Mouse (Mus musculus): ENCODE measurements around the gene Rbfox1. TPM values are rescaled to one million over a fixed set of nuclear protein-coding genes. Genes with fewer than 3 reads are reported as not detected.

Gene Rbfox1
- polyA plus RNA-seq, 1 experiment from 2014 or later = 7.5 TPM

GRCm38 (mm10) chr16:6508924-6509323, 623.8 kb downstream of the Rbfox1 start:
- 76% methylated on average over 5 of the region's 5 CpGs for WGBS
- no peak for ATAC-seq (ENCODE audit: low FRiP score, low TSS enrichment)

GRCm38 (mm10) chr16:6519474-6519873, 634.3 kb downstream of the Rbfox1 start:
- Histone ChIP-seq H3K27me3 (ENCODE audit: control insufficient read depth, insufficient read depth, low read length) (no peaks in the 10 kb centered on the region), H3K9me3 (ENCODE audit: control insufficient read depth, low read length) (no peaks in the 10 kb centered on the region), H3K36me3 (ENCODE audit: control insufficient read depth, insufficient read depth, low read length) (no peaks in the 10 kb centered on the region), H3K4me1 (ENCODE audit: control insufficient read depth, insufficient read depth, low read length) (no peaks in the 10 kb centered on the region), H3K27ac (ENCODE audit: low read depth, low read length) (no peak overlapping the region), H3K9ac (ENCODE audit: low read depth, low read length) (no peak overlapping the region), H3K4me3 (ENCODE audit: low read length) (no peak overlapping the region), H3K4me2 (replicated peaks; ENCODE audit: low read depth, low read length) (no peak overlapping the region)
- ATAC-seq (ENCODE audit: low FRiP score, low TSS enrichment) = no peak
- 75% methylated on average over 3 of the region's 3 CpGs for WGBS

More at GRCm38 (mm10) chr16:6508924-6509323, 623.8 kb downstream of the Rbfox1 start:
- no peaks in the 10 kb centered on the region for H3K27me3 ChIP-seq (ENCODE audit: control insufficient read depth, insufficient read depth, low read length)
- no peaks in the 10 kb centered on the region for H3K4me1 ChIP-seq (ENCODE audit: control insufficient read depth, insufficient read depth, low read length)
- H3K4me2 ChIP-seq (replicated peaks; ENCODE audit: low read depth, low read length) = no peak overlapping the region
- no peaks in the 10 kb centered on the region for H3K36me3 ChIP-seq (ENCODE audit: control insufficient read depth, insufficient read depth, low read length)
- H3K27ac ChIP-seq (ENCODE audit: low read depth, low read length) = no peak overlapping the region
- H3K9me3 ChIP-seq (ENCODE audit: control insufficient read depth, low read length) = no peaks in the 10 kb centered on the region
- H3K4me3 ChIP-seq (ENCODE audit: low read length) = no peak overlapping the region
- H3K9ac ChIP-seq (ENCODE audit: low read depth, low read length) = no peak overlapping the region

GRCm38 (mm10) chr16:6525507-6526170, 640.5 kb downstream of the Rbfox1 start:
- no peak for ATAC-seq (ENCODE audit: low FRiP score, low TSS enrichment)
- H3K36me3 ChIP-seq (ENCODE audit: control insufficient read depth, insufficient read depth, low read length) = no peaks in the 10 kb centered on the region
- H3K27me3 ChIP-seq (ENCODE audit: control insufficient read depth, insufficient read depth, low read length) = no peaks in the 10 kb centered on the region
- no peak overlapping the region for H3K4me2 ChIP-seq (replicated peaks; ENCODE audit: low read depth, low read length)
- no peak overlapping the region for H3K9ac ChIP-seq (ENCODE audit: low read depth, low read length)
- H3K4me3 ChIP-seq (ENCODE audit: low read length) = no peak overlapping the region
- H3K4me1 ChIP-seq (ENCODE audit: control insufficient read depth, insufficient read depth, low read length) = no peaks in the 10 kb centered on the region
- no peak overlapping the region for H3K27ac ChIP-seq (ENCODE audit: low read depth, low read length)
- WGBS = 66% methylated on average over 3 of the region's 3 CpGs
- no peaks in the 10 kb centered on the region for H3K9me3 ChIP-seq (ENCODE audit: control insufficient read depth, low read length)

GRCm38 (mm10) chr16:6531459-6531858, 646.3 kb downstream of the Rbfox1 start:
- H3K4me2 ChIP-seq (replicated peaks; ENCODE audit: low read depth, low read length) = no peak overlapping the region
- no peak for ATAC-seq (ENCODE audit: low FRiP score, low TSS enrichment)
- no peaks in the 10 kb centered on the region for H3K4me1 ChIP-seq (ENCODE audit: control insufficient read depth, insufficient read depth, low read length)
- H3K27ac ChIP-seq (ENCODE audit: low read depth, low read length) = no peak overlapping the region
- no peaks in the 10 kb centered on the region for H3K36me3 ChIP-seq (ENCODE audit: control insufficient read depth, insufficient read depth, low read length)
- no peaks in the 10 kb centered on the region for H3K9me3 ChIP-seq (ENCODE audit: control insufficient read depth, low read length)
- 58% methylated on average over 3 of the region's 3 CpGs for WGBS
- no peaks in the 10 kb centered on the region for H3K27me3 ChIP-seq (ENCODE audit: control insufficient read depth, insufficient read depth, low read length)
- no peak overlapping the region for H3K9ac ChIP-seq (ENCODE audit: low read depth, low read length)
- H3K4me3 ChIP-seq (ENCODE audit: low read length) = no peak overlapping the region

GRCm38 (mm10) chr16:6532077-6532995, 647.2 kb downstream of the Rbfox1 start:
- H3K27me3 ChIP-seq (ENCODE audit: control insufficient read depth, insufficient read depth, low read length) = no peaks in the 10 kb centered on the region
- no peak overlapping the region for H3K27ac ChIP-seq (ENCODE audit: low read depth, low read length)
- 78% methylated on average over 9 of the region's 9 CpGs for WGBS
- no peak overlapping the region for H3K9ac ChIP-seq (ENCODE audit: low read depth, low read length)
- H3K4me3 ChIP-seq (ENCODE audit: low read length) = no peak overlapping the region
- no peak for ATAC-seq (ENCODE audit: low FRiP score, low TSS enrichment)
- H3K9me3 ChIP-seq (ENCODE audit: control insufficient read depth, low read length) = no peaks in the 10 kb centered on the region
- no peak overlapping the region for H3K4me2 ChIP-seq (replicated peaks; ENCODE audit: low read depth, low read length)
- H3K4me1 ChIP-seq (ENCODE audit: control insufficient read depth, insufficient read depth, low read length) = no peaks in the 10 kb centered on the region
- no peaks in the 10 kb centered on the region for H3K36me3 ChIP-seq (ENCODE audit: control insufficient read depth, insufficient read depth, low read length)

- H3K4me2 ChIP-seq (replicated peaks; ENCODE audit: low read depth, low read length) = no peak overlapping the region
- H3K9me3 ChIP-seq (ENCODE audit: control insufficient read depth, low read length) = no peaks in the 10 kb centered on the region
- H3K36me3 ChIP-seq (ENCODE audit: control insufficient read depth, insufficient read depth, low read length) = no peaks in the 10 kb centered on the region
- H3K9ac ChIP-seq (ENCODE audit: low read depth, low read length) = no peak overlapping the region
- ATAC-seq (ENCODE audit: low FRiP score, low TSS enrichment) = no peak
- H3K27ac ChIP-seq (ENCODE audit: low read depth, low read length) = no peak overlapping the region
- H3K27me3 ChIP-seq (ENCODE audit: control insufficient read depth, insufficient read depth, low read length) = no peaks in the 10 kb centered on the region
- no peak overlapping the region for H3K4me3 ChIP-seq (ENCODE audit: low read length)
- no peaks in the 10 kb centered on the region for H3K4me1 ChIP-seq (ENCODE audit: control insufficient read depth, insufficient read depth, low read length)
- 46% methylated on average over 4 of the region's 4 CpGs for whole genome bisulfite sequencing
Observed at GRCm38 (mm10) chr16:6555776-6556175, 670.6 kb downstream of the Rbfox1 start.

- H3K4me3 ChIP-seq (ENCODE audit: low read length) = no peak overlapping the region
- no peak for ATAC-seq (ENCODE audit: low FRiP score, low TSS enrichment)
- H3K9me3 ChIP-seq (ENCODE audit: control insufficient read depth, low read length) = no peaks in the 10 kb centered on the region
- no peak overlapping the region for H3K27ac ChIP-seq (ENCODE audit: low read depth, low read length)
- H3K4me2 ChIP-seq (replicated peaks; ENCODE audit: low read depth, low read length) = no peak overlapping the region
- no peaks in the 10 kb centered on the region for H3K4me1 ChIP-seq (ENCODE audit: control insufficient read depth, insufficient read depth, low read length)
- no peaks in the 10 kb centered on the region for H3K36me3 ChIP-seq (ENCODE audit: control insufficient read depth, insufficient read depth, low read length)
- 76% methylated on average over 1 of the region's 1 CpGs for WGBS
- H3K9ac ChIP-seq (ENCODE audit: low read depth, low read length) = no peak overlapping the region
- no peaks in the 10 kb centered on the region for H3K27me3 ChIP-seq (ENCODE audit: control insufficient read depth, insufficient read depth, low read length)
Observed at GRCm38 (mm10) chr16:6557726-6558125, 672.6 kb downstream of the Rbfox1 start.

GRCm38 (mm10) chr16:6584700-6585099, 699.5 kb downstream of the Rbfox1 start:
- WGBS = 93% methylated on average over 2 of the region's 2 CpGs
- Histone ChIP-seq H3K4me1 (ENCODE audit: control insufficient read depth, insufficient read depth, low read length) (no peaks in the 10 kb centered on the region), H3K9ac (ENCODE audit: low read depth, low read length) (no peak overlapping the region), H3K27ac (ENCODE audit: low read depth, low read length) (no peak overlapping the region), H3K9me3 (ENCODE audit: control insufficient read depth, low read length) (no peaks in the 10 kb centered on the region), H3K4me2 (replicated peaks; ENCODE audit: low read depth, low read length) (no peak overlapping the region), H3K27me3 (ENCODE audit: control insufficient read depth, insufficient read depth, low read length) (no peaks in the 10 kb centered on the region), H3K36me3 (ENCODE audit: control insufficient read depth, insufficient read depth, low read length) (no peaks in the 10 kb centered on the region), H3K4me3 (ENCODE audit: low read length) (no peak overlapping the region)
- no peak for ATAC-seq (ENCODE audit: low FRiP score, low TSS enrichment)

GRCm38 (mm10) chr16:6585204-6585603, 700.0 kb downstream of the Rbfox1 start:
- H3K4me1 ChIP-seq (ENCODE audit: control insufficient read depth, insufficient read depth, low read length) = no peaks in the 10 kb centered on the region
- no peaks in the 10 kb centered on the region for H3K36me3 ChIP-seq (ENCODE audit: control insufficient read depth, insufficient read depth, low read length)
- no peak overlapping the region for H3K4me3 ChIP-seq (ENCODE audit: low read length)
- no peaks in the 10 kb centered on the region for H3K27me3 ChIP-seq (ENCODE audit: control insufficient read depth, insufficient read depth, low read length)
- no peak overlapping the region for H3K9ac ChIP-seq (ENCODE audit: low read depth, low read length)
- no peak for ATAC-seq (ENCODE audit: low FRiP score, low TSS enrichment)
- no peak overlapping the region for H3K27ac ChIP-seq (ENCODE audit: low read depth, low read length)
- WGBS = 91% methylated on average over 1 of the region's 1 CpGs
- H3K9me3 ChIP-seq (ENCODE audit: control insufficient read depth, low read length) = no peaks in the 10 kb centered on the region
- H3K4me2 ChIP-seq (replicated peaks; ENCODE audit: low read depth, low read length) = no peak overlapping the region

All from kidney, embryonic 14.5 days (tissue).